Mouse (Mus musculus) adrenal gland, postnatal 14 days (tissue): ENCODE results near the gene Poc1a. TPM values are rescaled to one million over a fixed set of nuclear protein-coding genes. Genes with fewer than 3 reads are reported as not detected.

ENCODE experiments used
- DNase-seq: peaks from one replicate; pipeline ENCODE4 v3.0.0; 2021; ENCODE audit warnings: mixed read lengths
- total RNA-seq: library from RNA; stranded (reverse); gene quantifications from 2 replicates; pipeline ENCODE4 v1.2.3, GENCODE M21; 2021

Poc1a gene
- total RNA-seq, 1 experiment from 2014 or later, result 8.3 TPM

DNA sequence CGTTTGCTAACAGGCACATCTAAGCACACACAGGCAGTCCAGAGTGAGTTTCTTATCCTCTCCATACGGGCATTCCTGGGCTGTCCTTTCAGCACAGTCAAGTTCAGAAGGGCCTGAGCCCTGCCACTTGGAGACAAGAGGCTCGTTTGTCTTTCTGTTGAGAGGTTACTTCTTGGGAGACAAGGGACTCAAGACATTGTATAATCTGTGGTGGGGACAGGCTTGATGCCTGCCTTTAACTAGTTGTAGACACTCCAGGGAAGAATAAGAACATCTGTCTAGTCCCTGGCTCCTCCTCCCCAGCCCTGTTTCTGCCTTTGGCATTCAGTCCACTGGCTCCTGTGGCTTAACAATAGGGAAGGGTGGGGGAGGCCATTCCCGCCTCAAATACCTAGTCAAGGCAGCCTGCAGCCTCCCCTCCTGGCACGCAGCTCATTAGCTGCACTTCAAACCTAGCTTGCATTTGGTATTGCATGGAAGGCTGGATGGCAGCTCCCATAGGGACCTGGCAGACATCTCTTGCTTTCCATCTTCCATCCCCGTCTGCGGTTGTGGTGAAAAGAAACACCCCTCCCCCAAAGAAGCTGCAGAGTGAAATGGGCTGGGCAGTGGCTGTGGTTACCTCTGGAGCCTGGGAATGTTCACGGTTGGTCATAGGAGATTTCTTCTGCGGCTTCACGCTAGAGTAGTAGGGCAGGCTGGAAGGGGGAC, 57.8 kb downstream of the Poc1a start:
- no peak for DNase-seq

DNA sequence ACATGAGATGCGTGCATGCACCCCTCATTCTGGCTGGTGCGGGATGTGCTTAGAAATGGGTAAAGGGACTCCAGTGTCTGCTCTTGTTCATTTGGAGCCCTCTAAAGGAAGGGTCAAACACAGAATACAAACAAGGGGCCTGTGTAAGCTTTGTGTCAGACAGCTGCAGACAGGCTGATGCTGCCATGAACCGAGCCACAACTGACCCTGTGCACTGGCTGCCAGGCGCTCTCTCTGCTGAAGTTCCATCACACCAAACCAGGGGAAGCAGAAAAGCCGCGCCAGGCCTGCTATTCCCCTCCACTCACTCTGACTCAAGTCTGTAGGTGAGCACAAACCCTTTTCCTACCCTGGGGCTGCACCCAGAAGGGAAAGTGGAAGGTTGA, 58.3 kb downstream of the Poc1a start:
- no peak for DNase-seq

DNA sequence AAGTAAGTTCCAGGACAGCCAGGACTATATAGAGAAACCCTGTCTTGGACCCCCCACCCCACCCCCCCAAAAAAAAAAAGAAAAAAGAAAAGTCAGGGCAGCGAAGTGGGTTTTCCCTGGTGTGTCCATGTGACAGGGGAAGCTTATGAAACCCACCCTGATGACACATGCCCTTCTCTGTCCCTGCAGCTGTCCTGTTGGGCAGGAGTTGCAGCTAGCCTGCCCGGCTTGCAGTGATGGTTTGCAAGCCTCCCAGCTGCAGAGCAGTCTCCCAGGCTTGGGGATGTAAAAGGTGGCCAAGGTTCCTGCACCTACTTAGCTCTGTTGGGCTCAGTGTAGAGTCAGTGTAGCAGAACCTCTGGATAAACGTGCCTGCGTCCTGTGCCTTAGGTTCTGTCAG, 58.9 kb downstream of the Poc1a start:
- DNase-seq, result no peak

DNA sequence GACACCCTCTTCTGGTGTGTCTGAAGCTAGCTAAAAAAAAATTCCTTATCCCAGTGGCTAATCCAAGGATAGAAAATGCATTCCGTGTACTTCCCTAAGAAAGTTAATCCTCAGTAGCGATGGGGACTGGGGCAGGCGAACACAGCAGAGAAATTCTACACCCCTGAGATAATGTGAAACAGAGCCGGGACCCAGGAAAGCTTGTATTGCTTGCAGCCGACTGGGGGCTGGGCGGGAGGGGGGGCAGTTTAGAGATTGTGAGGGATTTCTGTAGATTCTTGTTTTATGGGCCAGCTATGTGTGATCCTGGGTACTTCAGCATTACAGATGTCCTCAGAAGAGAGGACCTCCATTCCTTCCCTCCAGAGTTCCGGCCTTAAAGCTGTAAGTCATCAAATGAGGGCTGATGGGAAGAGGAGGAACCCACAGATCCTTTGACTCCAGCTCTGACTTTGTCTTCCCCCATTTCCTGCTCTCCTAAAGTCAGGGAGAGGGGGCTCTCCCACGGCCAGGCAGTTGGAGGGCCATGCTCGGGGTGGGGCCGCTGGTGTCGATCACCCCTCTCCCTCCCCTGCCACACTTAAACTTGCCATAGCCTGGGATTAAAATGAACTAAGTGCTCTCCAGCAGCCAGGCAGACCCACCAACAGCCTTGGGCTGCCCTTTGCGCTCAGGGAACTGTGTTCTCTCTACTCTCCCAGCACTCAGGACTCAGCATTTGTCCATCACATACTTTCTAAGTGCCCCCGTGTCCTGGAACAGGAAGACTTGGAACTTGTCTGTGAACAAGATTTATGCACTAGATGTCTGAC, 59.8 kb downstream of the Poc1a start:
- no peak for DNase-seq

DNA sequence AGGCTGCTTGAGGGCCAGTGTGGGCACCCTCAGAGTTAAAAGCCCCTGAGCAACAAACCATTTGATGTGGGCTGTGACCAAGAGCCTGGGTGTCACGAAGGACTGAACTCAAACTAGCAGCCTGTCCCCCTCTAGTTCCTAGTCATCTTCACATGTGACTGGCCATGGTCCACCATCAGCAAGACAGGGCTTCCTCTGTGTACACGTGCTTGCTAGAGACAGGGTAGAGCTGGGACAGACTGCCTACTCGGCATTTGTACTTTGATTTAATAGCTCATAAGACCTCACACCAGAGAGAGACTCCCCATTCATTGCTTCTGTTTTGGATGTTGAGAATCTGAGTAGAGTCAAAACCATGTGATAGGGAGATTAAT, 60.4 kb downstream of the Poc1a start:
- DNase-seq, result no peak

DNA sequence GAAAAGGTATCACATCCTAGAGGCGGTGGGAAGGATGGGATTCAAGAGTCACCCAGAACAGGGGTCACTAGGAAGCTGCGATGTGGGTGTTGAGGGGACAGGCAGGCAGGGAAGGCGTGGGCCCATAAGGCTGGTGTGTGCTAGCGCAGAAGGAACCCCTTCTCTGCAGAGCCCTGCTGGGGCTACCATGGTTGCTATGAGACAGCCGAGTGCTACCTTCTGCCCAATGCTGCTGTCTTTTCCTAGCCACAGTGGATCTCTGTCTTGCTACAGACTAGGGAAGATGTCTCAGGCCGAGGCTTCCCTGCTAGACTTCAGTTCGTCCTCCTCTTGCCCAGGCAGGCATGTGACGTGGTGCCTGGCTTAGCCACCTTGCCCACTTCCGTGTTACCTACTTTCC, 61.7 kb downstream of the Poc1a start:
- no peak for DNase-seq

- DNase-seq, result peak; percentile 91
Measured at GRCm38 (mm10) chr9:106345167-106345566, 64.3 kb downstream of the Poc1a start.

- no peak for DNase-seq
Measured at GRCm38 (mm10) chr9:106345630-106346029, 64.8 kb downstream of the Poc1a start.

DNA sequence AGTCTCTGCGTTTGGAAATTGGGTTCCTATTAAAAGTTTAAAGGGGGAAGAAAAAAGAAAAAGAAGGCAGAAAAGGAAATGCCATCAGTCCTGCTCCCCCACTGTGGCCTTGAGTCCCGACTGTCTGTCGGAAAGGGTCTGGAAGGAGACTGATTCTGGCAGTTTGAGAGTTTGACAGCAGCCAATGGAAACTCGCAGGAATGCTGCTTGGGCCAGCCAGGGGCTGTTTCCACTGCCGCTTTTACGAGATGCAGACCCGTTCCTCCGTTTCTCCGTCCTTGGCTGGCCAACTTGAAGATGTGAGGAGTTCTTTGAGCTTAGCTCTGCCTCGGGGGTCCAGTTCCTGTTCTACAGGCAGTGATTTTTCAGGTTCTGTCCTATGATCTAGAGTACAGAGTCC, 67.4 kb downstream of the Poc1a start:
- no peak for DNase-seq

DNA sequence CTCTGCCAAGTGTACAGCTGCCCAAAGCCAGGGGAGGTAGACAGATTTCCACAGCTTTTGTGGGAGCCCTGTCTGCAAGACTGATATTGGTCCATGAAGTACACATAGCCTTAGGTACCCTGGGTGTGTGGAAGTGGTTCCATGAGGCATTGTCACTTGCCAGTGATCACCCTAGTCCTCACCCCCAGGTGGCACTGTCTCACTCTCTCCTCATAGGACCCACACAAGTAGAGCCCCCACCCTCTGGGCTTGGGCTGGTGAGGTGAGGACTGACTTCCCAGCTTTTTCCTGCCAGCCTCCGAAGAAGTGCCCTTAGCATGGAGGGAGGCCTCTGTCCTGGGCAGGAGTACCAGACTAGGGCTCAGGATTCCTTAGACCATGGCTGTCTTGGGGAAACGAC, 68.2 kb downstream of the Poc1a start:
- DNase-seq, result peak; percentile 53

DNA sequence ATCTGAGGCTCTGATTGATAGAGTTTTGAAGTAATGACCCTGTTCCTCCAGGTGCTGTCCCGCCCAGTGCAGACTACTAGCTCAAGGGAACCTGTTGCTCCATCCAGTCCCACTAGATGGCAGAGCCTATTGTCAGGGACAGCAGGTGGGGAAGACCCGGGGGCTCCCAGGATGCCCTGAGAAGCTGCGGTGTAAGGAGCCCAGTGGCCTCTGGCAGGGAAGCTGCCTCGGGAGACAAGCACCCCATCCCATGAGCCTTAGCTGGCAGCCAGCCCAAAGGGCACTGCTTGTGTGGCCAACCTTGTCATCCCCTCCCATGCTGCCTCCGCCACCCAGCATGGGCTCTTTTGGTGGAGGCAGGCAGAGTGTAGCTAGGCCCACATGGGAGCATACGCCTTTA, 70.3 kb downstream of the Poc1a start:
- no peak for DNase-seq

- DNase-seq, result no peak
Measured at GRCm38 (mm10) chr9:106353779-106354178, 72.9 kb downstream of the Poc1a start.

DNA sequence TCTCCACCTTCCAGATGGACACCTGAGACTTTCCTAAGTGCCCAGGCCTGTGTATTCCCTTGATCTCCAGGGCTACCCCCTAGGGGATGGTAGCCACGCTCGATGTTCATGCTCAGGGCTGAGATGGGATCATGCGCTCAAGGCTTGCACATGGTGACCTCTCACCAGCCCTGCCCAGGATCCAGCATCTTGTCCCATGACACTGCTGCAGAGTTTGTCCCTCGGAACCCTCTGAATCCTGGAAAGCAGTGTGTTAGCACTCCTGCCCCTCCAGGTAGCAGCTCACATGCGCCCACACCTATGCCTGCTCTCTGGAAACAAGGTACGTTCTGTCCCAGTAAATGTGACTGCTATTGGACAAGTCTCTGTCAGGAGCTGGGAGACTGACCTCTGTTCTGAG, 73.9 kb downstream of the Poc1a start:
- DNase-seq, result no peak

DNA sequence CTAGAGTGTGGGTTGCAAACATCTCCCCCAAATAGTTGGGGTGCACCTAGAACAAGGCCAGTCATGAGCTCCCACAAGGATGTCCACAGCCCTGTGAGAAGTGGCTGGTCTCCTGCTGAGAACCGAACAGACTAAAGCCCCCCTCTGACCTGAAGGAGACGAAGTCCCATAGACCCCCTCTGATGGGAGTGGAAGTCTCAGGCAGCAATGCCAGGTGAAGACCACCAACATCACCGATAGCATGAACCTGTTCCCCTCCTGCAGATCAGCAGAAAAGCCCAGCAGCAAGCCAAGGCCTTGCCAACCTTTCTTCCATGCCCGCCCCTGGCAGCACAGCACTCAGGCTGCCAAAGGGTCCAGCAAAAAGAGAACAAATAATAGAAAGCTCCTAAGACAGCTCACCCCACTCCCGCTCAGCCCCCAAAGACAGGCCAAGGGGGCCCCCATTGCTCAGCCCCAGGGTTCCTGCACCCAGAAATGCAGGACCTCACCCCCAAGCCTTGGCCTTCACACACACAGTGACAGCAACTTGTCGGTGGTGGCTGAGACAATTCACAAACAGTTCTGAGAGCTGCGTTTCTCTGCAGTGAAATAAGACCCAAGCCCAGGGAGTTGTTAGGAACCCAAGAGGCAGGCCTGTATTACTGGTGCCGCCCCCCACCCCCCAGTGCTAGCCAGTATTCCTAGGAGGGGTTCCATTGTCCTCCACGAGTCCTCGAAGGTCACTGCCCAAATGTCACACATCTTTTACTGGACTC, 74.5 kb downstream of the Poc1a start:
- DNase-seq, result no peak

DNA sequence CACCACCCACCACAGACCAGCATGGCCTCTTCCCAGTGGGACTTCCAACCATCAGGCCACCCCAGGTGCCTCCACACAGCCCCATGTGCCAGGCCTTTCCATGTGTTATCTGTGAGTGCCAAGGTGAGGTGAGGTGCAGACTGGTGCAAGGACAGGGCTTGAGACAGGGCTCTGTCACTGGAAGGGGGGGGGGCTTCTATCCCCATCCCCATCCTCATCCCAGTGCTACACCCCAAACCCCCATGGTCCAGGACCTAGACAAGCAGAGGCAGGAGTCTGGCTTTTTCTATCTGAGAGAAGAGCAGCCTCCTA, 75.1 kb downstream of the Poc1a start:
- DNase-seq, result no peak

DNA sequence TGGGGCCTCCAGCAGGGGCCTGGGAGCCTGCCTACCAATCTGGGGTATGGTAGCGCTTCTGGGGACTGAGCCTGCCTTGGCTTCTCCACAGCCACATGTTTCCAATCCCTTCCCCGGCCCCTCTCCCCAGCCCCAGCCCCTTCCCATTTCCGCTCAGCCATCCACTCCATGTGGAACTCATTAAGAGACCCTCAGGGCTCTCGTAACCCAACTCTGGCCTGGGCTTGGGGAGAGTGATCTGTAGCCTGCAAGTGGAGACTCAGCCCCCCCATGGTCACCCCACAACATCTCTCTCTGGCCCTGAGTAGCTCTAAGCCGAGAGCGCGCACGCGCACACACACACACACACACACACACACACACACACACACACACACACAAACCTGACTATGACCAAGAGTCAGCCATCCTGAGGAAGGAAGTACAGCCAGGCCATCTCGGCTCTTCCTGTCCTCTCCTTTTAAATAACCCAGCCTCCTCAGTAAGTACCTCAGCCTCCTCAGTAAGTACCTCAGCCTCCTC, 75.5 kb downstream of the Poc1a start:
- DNase-seq, result peak; percentile 42

DNA sequence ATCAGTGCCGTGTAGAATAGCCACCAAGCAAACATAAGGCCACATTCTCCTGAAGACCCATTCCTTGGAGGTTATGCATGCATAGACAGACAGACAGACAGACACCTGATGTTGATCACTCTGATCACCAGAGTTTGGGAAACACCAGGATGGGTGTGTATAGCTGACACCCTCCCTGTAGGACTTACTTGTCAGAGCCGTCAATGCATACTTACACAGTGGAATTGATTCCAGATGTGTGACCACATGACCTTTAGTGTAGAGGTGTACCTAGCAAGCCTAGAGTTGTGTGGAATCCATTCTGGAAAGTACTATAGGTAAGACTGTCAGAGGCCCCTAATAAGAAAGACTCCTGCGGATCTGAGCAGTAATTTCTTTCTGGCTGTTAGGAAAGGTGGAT, 76.3 kb downstream of the Poc1a start:
- DNase-seq, result no peak

- DNase-seq, result no peak
Measured at GRCm38 (mm10) chr9:106359297-106359696, 78.4 kb downstream of the Poc1a start.

- no peak for DNase-seq
Measured at GRCm38 (mm10) chr9:106361140-106361539, 80.3 kb downstream of the Poc1a start.

DNA sequence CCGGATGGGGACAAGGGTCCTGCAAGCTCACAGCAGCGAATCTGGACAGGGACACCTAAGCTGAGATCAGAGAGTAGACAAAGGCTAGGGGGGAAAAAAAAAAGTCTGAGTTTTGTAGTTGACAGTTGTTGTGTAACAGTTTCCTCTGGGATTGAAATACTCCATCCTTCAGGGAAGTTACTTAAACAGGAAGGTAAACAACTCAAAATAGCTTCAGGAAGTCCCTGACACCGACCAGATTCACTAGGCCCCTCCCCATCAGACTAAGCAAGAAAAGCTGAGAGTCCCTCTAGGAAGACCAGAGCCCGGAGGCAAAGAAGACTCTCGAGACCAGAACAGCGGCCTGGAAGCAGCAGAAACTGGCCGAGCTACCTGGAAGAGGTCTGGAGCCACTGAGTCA, 84.5 kb downstream of the Poc1a start:
- DNase-seq, result no peak

DNA sequence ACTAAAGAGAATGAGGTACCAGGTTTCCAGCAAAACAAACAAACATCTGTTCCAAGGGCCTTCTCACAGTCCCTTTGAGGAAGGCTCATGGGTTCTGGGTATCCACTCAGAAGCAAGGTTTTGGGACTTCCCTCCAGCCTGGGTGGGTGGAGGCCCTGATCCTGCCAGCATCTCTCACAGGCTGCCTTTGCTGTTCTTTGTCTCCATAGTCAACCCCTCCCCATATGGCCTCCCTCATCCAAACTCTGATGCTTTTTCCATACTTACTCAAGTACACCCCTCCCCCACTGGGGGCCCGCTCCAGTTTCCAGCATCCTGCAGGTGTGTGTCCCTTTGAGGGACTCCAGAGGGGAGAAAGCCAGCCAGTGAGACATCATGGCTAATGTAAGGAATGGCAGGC, 85.3 kb downstream of the Poc1a start:
- DNase-seq, result no peak

- no peak for DNase-seq
Measured at GRCm38 (mm10) chr9:106367001-106367400, 86.1 kb downstream of the Poc1a start.

DNA sequence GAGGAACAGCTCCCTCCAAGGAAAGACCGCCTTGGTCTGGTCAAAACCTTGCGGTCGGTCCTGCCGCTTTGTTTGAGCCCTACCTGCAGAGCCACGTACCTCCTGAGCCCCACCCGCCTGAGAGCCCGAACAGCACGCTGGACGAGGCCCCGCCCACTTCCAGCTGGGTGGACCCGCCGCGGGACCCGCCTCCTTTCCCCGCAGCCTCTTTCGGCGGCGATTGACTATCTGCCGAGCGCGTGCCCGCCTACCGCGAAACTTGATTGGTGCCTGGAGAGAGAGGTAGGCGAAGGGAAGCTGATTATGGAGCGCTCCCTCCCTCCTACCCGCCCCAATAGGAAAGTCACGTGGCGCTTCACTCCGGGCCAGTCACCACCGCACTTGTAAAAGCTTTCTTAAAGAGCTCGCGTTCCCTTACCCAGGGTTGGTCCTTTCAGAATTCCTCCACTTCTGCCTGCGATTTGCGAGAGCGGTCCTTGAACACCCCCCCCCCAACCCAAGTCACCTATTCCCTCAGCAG, 86.8 kb downstream of the Poc1a start:
- DNase-seq, result peak; percentile 99
